Mouse (Mus musculus) hindbrain, embryonic 14.5 days (tissue): ENCODE measurements at regions not wholly inside any gene's neighbourhood (a gene's known extent, or its start where the extent isn't known, plus 50 kb on each side); places are given as distances from the start of the nearest gene placed in this dataset.

Experiments
- ATAC-seq: fragments of 200-750 bp; cut with Nextera tagmentation; 2 replicates; pipeline ENCODE4 v1.8.0; 2017; ENCODE audit warnings: moderate number of reproducible peaks, mild to moderate bottlenecking, moderate TSS enrichment, moderate library complexity; ENCODE audit not compliant: low FRiP score
- DNase-seq: peaks from one replicate; pipeline ENCODE4 v3.0.0-alpha.2; 2015; ENCODE audit warnings: low spot score
- H3K27ac ChIP-seq: fragments of 300-500 bp; sonication (generic); 2 replicates; pipeline ENCODE4 v1.5.1; 2014; ENCODE audit warnings: mild to moderate bottlenecking, moderate library complexity
- H3K27me3 ChIP-seq: fragments of 300-500 bp; sonication (generic); 2 replicates; pipeline ENCODE4 v1.6.1; 2014; ENCODE audit warnings: mild to moderate bottlenecking, low read length, mixed read lengths; ENCODE audit not compliant: control insufficient read depth, insufficient read depth
- H3K36me3 ChIP-seq: fragments of 300-500 bp; sonication (generic); replicated peaks from 2 replicates; pipeline ENCODE4 v1.6.1; 2014; ENCODE audit not compliant: control insufficient read depth, insufficient read depth
- H3K4me1 ChIP-seq: fragments of 300-500 bp; sonication (generic); replicated peaks from 2 replicates; pipeline ENCODE4 v1.6.1; 2014; ENCODE audit warnings: antibody characterized with exemption, low read length, mixed read lengths; ENCODE audit not compliant: control insufficient read depth, insufficient read depth
- H3K4me2 ChIP-seq: fragments of 300-500 bp; sonication (generic); replicated peaks from 2 replicates; pipeline ENCODE4 v1.6.1; 2014; ENCODE audit warnings: mild to moderate bottlenecking, moderate library complexity
- H3K4me3 ChIP-seq: fragments of 300-500 bp; sonication (generic); replicated peaks from 2 replicates; pipeline ENCODE4 v1.5.1; 2014; ENCODE audit warnings: mild to moderate bottlenecking, low read length
- H3K9ac ChIP-seq: fragments of 300-500 bp; sonication (generic); 2 replicates; pipeline ENCODE4 v1.6.1; 2014
- H3K9me3 ChIP-seq: fragments of 300-500 bp; sonication (generic); 2 replicates; pipeline ENCODE4 v1.6.1; 2016; ENCODE audit warnings: low read length; ENCODE audit not compliant: control insufficient read depth
- WGBS: fragments of 180-500 bp; shearing (Covaris S2); extraction: QIAGEN DNeasy Blood & Tissue Kit; methylation state at CpG from one replicate; pipeline ENCODE4 v1.1.7; 2014; 5-methylcytosine and 5-hydroxymethylcytosine counted together

DNA sequence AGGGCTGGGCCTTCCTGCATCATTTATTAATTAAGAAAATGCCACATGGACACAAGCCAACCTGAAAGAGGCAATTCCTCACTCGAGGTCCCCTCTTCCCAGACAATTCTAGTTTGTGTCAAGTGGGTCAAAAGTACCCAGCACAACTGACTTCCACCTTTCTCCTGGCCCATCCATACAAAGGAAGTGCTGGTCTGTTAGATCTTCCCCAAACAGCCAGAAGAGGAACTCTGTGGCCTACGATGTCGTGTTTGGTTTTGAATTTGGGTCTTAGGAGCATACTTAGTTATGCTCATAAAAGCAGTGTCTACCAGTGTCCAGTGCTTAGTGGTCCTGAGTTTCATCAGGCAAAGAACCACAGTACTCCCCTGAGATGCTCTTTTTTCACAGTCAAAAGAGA lies 62.4 kb upstream of the Sash1 start:
- Histone ChIP-seq H3K4me2 (no peak overlapping the region), H3K27me3 (no peaks in the 10 kb centered on the region), H3K4me1 (0 out of 2 replicates have a peak, but pooled peaks cover 4% of the 10 kb centered on the region), H3K4me3 (no peak overlapping the region), H3K27ac (no peak overlapping the region), H3K9ac (no peak overlapping the region), H3K36me3 (no peaks in the 10 kb centered on the region), H3K9me3 (no peaks in the 10 kb centered on the region)
- DNase-seq (no peak), ATAC-seq (no peak)
- 76% methylated on average over 3 of the region's 3 CpGs for WGBS

- Histone ChIP-seq H3K27ac (no peak overlapping the region), H3K9ac (no peak overlapping the region), H3K36me3 (no peaks in the 10 kb centered on the region), H3K27me3 (no peaks in the 10 kb centered on the region), H3K9me3 (no peaks in the 10 kb centered on the region), H3K4me2 (no peak overlapping the region), H3K4me3 (no peak overlapping the region), H3K4me1 (0 out of 2 replicates have a peak, but pooled peaks cover 4% of the 10 kb centered on the region)
- ATAC-seq (no peak), DNase-seq (no peak)
- 67% methylated on average over 17 of the region's 17 CpGs for WGBS
These were observed 59.4 kb upstream of the Sash1 start for GRCm38 (mm10) chr10:8945195-8945751.

DNA sequence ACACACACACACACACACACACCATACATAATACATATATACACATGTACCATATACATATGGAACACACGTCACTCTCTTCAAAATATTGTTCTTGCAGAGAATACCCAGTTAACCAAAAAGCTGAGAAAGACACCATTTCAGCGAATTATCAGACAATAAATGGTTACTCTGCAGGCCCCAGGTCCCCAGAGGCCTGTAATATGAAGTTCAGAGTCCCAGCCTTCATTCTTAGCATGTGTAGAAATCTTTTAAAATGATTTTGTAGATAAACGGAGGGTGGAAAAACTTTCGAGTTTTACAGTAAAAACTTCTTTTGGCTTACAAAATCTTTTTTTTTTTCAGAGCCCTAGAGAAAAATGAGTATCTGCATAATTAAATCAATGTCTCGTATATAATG lies 58.7 kb upstream of the Sash1 start:
- Histone ChIP-seq H3K36me3 (no peaks in the 10 kb centered on the region), H3K9ac (no peak overlapping the region), H3K9me3 (no peaks in the 10 kb centered on the region), H3K4me2 (no peak overlapping the region), H3K4me1 (0 out of 2 replicates have a peak, but pooled peaks cover 4% of the 10 kb centered on the region), H3K27ac (no peak overlapping the region), H3K27me3 (no peaks in the 10 kb centered on the region), H3K4me3 (no peak overlapping the region)
- DNase-seq (no peak), ATAC-seq (no peak)
- 77% methylated on average over 5 of the region's 5 CpGs for WGBS

- no peak overlapping the region for H3K27ac ChIP-seq
- ATAC-seq = no peak
- WGBS = 90% methylated on average over 6 of the region's 6 CpGs
- no peaks in the 10 kb centered on the region for H3K36me3 ChIP-seq
- H3K4me2 ChIP-seq = no peak overlapping the region
- H3K9ac ChIP-seq = no peak overlapping the region
- H3K4me3 ChIP-seq = no peak overlapping the region
- DNase-seq = no peak
- no peaks in the 10 kb centered on the region for H3K27me3 ChIP-seq
- H3K4me1 ChIP-seq = 0 out of 2 replicates have a peak, but pooled peaks cover 4% of the 10 kb centered on the region
- H3K9me3 ChIP-seq = no peaks in the 10 kb centered on the region
These were observed 57.8 kb upstream of the Sash1 start for GRCm38 (mm10) chr10:8943698-8944097.

- Histone ChIP-seq H3K9ac (no peak overlapping the region), H3K4me3 (no peak overlapping the region), H3K4me1 (0 out of 2 replicates have a peak, but pooled peaks cover 4% of the 10 kb centered on the region), H3K36me3 (no peaks in the 10 kb centered on the region), H3K27me3 (no peaks in the 10 kb centered on the region), H3K9me3 (no peaks in the 10 kb centered on the region), H3K27ac (no peak overlapping the region), H3K4me2 (no peak overlapping the region)
- 87% methylated on average over 6 of the region's 6 CpGs for WGBS
- no peak for DNase-seq
- no peak for ATAC-seq
These were observed 57.1 kb upstream of the Sash1 start for GRCm38 (mm10) chr10:8942967-8943471.

- WGBS = 85% methylated on average over 4 of the region's 4 CpGs
- no peak overlapping the region for H3K4me3 ChIP-seq
- no peak overlapping the region for H3K27ac ChIP-seq
- H3K4me1 ChIP-seq = no peaks in the 10 kb centered on the region
- no peaks in the 10 kb centered on the region for H3K36me3 ChIP-seq
- H3K9ac ChIP-seq = no peak overlapping the region
- no peak for DNase-seq
- no peak overlapping the region for H3K4me2 ChIP-seq
- no peaks in the 10 kb centered on the region for H3K27me3 ChIP-seq
- no peak for ATAC-seq
- no peaks in the 10 kb centered on the region for H3K9me3 ChIP-seq
These were observed 50.5 kb upstream of the Sash1 start for GRCm38 (mm10) chr10:8936369-8936768.
